Mouse (Mus musculus): ENCODE measurements around the gene Clec16a. TPM values are rescaled to one million over a fixed set of nuclear protein-coding genes. Genes with fewer than 3 reads are reported as not detected.

Gene Clec16a
- polyA plus RNA-seq, 1 experiment from 2014 or later, result 17.3 TPM

- ATAC-seq, result no peak
- 46% methylated on average over 6 of the region's 6 CpGs for WGBS (ENCODE audit: insufficient replicate concordance)
Observed at GRCm38 (mm10) chr16:10719971-10720370, 174.8 kb downstream of the Clec16a start.

GRCm38 (mm10) chr16:10722882-10723544 is 177.9 kb downstream of the Clec16a start:
- WGBS (ENCODE audit: insufficient replicate concordance), result 32% methylated on average over 1 of the region's 1 CpGs
- Histone ChIP-seq H3K9ac (no peak overlapping the region), H3K4me1 (0 out of 2 replicates have a peak, but pooled peaks cover 7% of the 10 kb centered on the region), H3K4me2 (no peak overlapping the region), H3K27me3 (replicated peaks) (peaks cover 5% of the 10 kb centered on the region; the same call in 1 of the 2 replicates), H3K4me3 (no peak overlapping the region), H3K36me3 (no peaks in the 10 kb centered on the region), H3K27ac (no peak overlapping the region), H3K9me3 (replicated peaks) (no peaks in the 10 kb centered on the region)
- ATAC-seq, result peak; percentile 30; the same call in 1 of the 2 replicates

More at GRCm38 (mm10) chr16:10719971-10720370, 174.8 kb downstream of the Clec16a start:
- no peaks in the 10 kb centered on the region for H3K9me3 ChIP-seq (replicated peaks)
- H3K36me3 ChIP-seq, result no peaks in the 10 kb centered on the region
- H3K27ac ChIP-seq, result no peak overlapping the region
- H3K4me2 ChIP-seq, result no peak overlapping the region
- H3K9ac ChIP-seq, result no peak overlapping the region
- H3K27me3 ChIP-seq (replicated peaks), result no peaks in the 10 kb centered on the region; the same call in 1 of the 2 replicates
- no peak overlapping the region for H3K4me3 ChIP-seq
- H3K4me1 ChIP-seq, result 0 out of 2 replicates have a peak, but pooled peaks cover 7% of the 10 kb centered on the region

- no peak overlapping the region for H3K27ac ChIP-seq
- no peaks in the 10 kb centered on the region for H3K36me3 ChIP-seq
- no peak overlapping the region for H3K9ac ChIP-seq
- WGBS (ENCODE audit: insufficient replicate concordance), result 52% methylated on average over 5 of the region's 5 CpGs
- no peak overlapping the region for H3K4me3 ChIP-seq
- peaks cover 5% of the 10 kb centered on the region; the same call in 1 of the 2 replicates for H3K27me3 ChIP-seq (replicated peaks)
- H3K4me2 ChIP-seq, result no peak overlapping the region
- H3K9me3 ChIP-seq (replicated peaks), result no peaks in the 10 kb centered on the region
- H3K4me1 ChIP-seq, result 0 out of 2 replicates have a peak, but pooled peaks cover 7% of the 10 kb centered on the region
- no peak for ATAC-seq
Observed at GRCm38 (mm10) chr16:10723816-10724647, 178.9 kb downstream of the Clec16a start.

GRCm38 (mm10) chr16:10725156-10725555 is 180.0 kb downstream of the Clec16a start:
- H3K9me3 ChIP-seq (replicated peaks), result no peaks in the 10 kb centered on the region
- H3K27ac ChIP-seq, result no peak overlapping the region
- 20% methylated on average over 2 of the region's 2 CpGs for WGBS (ENCODE audit: insufficient replicate concordance)

GRCm38 (mm10) chr16:10727630-10728029 is 182.5 kb downstream of the Clec16a start:
- no peaks in the 10 kb centered on the region for H3K9me3 ChIP-seq (replicated peaks)

More at GRCm38 (mm10) chr16:10725156-10725555, 180.0 kb downstream of the Clec16a start:
- H3K36me3 ChIP-seq, result no peaks in the 10 kb centered on the region
- peaks cover 5% of the 10 kb centered on the region; the same call in 1 of the 2 replicates for H3K27me3 ChIP-seq (replicated peaks)
- H3K4me3 ChIP-seq, result no peak overlapping the region
- H3K9ac ChIP-seq, result no peak overlapping the region
- H3K4me1 ChIP-seq, result 0 out of 2 replicates have a peak, but pooled peaks cover 7% of the 10 kb centered on the region
- no peak overlapping the region for H3K4me2 ChIP-seq
- ATAC-seq, result no peak

GRCm38 (mm10) chr16:10728886-10729285 is 183.7 kb downstream of the Clec16a start:
- H3K4me1 ChIP-seq, result peaks cover 20% of the 10 kb centered on the region
- no peaks in the 10 kb centered on the region for H3K9me3 ChIP-seq (replicated peaks)
- ATAC-seq, result no peak
- H3K9ac ChIP-seq, result no peak overlapping the region
- peaks cover 5% of the 10 kb centered on the region; the same call in 1 of the 2 replicates for H3K27me3 ChIP-seq (replicated peaks)
- 56% methylated on average over 3 of the region's 3 CpGs for WGBS (ENCODE audit: insufficient replicate concordance)
- H3K4me2 ChIP-seq, result no peak overlapping the region
- H3K36me3 ChIP-seq, result no peaks in the 10 kb centered on the region
- no peak overlapping the region for H3K4me3 ChIP-seq
- H3K27ac ChIP-seq, result no peak overlapping the region

More at GRCm38 (mm10) chr16:10727630-10728029, 182.5 kb downstream of the Clec16a start:
- H3K36me3 ChIP-seq, result no peaks in the 10 kb centered on the region
- H3K4me3 ChIP-seq, result no peak overlapping the region
- no peak for ATAC-seq
- no peak overlapping the region for H3K9ac ChIP-seq
- H3K4me2 ChIP-seq, result no peak overlapping the region
- H3K27me3 ChIP-seq (replicated peaks), result peaks cover 5% of the 10 kb centered on the region; the same call in 1 of the 2 replicates
- 62% methylated on average over 4 of the region's 4 CpGs for WGBS (ENCODE audit: insufficient replicate concordance)
- peaks cover 24% of the 10 kb centered on the region for H3K4me1 ChIP-seq
- no peak overlapping the region for H3K27ac ChIP-seq

GRCm38 (mm10) chr16:10730941-10731340 is 185.8 kb downstream of the Clec16a start:
- Histone ChIP-seq H3K4me2 (no peak overlapping the region), H3K27ac (no peak overlapping the region), H3K27me3 (replicated peaks) (peaks cover 5% of the 10 kb centered on the region; the same call in 1 of the 2 replicates), H3K36me3 (no peaks in the 10 kb centered on the region), H3K4me1 (peaks cover 20% of the 10 kb centered on the region), H3K4me3 (no peak overlapping the region), H3K9ac (no peak overlapping the region), H3K9me3 (replicated peaks) (no peaks in the 10 kb centered on the region)
- ATAC-seq, result no peak
- 46% methylated on average over 4 of the region's 4 CpGs for WGBS (ENCODE audit: insufficient replicate concordance)

GRCm38 (mm10) chr16:10731785-10732184 is 186.6 kb downstream of the Clec16a start:
- H3K9me3 ChIP-seq (replicated peaks), result no peaks in the 10 kb centered on the region
- H3K4me1 ChIP-seq, result peaks cover 26% of the 10 kb centered on the region
- H3K4me2 ChIP-seq, result peak overlapping the region; percentile 59
- WGBS (ENCODE audit: insufficient replicate concordance), result 57% methylated on average over 4 of the region's 4 CpGs
- peak overlapping the region; percentile 33; the same call in 1 of the 2 replicates for H3K9ac ChIP-seq
- H3K27me3 ChIP-seq (replicated peaks), result peaks cover 5% of the 10 kb centered on the region; the same call in 1 of the 2 replicates
- ATAC-seq, result peak; percentile 79
- H3K27ac ChIP-seq, result peak overlapping the region; percentile 15; the same call in 1 of the 2 replicates
- no peaks in the 10 kb centered on the region for H3K36me3 ChIP-seq
- H3K4me3 ChIP-seq, result 0 out of 2 replicates have a peak overlapping the region, but pooled peaks have one; percentile 3

GRCm38 (mm10) chr16:10732421-10732820 is 187.3 kb downstream of the Clec16a start:
- Histone ChIP-seq H3K36me3 (no peaks in the 10 kb centered on the region), H3K4me1 (peaks cover 31% of the 10 kb centered on the region), H3K9ac (0 out of 2 replicates have a peak overlapping the region, but pooled peaks have one; percentile 7), H3K4me3 (0 out of 2 replicates have a peak overlapping the region, but pooled peaks have one; percentile 3), H3K4me2 (peak overlapping the region; percentile 59), H3K27ac (peak overlapping the region; percentile 5; the same call in 1 of the 2 replicates), H3K9me3 (replicated peaks) (no peaks in the 10 kb centered on the region), H3K27me3 (replicated peaks) (peaks cover under 1% of the 10 kb centered on the region; the same call in 1 of the 2 replicates)
- WGBS (ENCODE audit: insufficient replicate concordance), result 24% methylated on average over 5 of the region's 5 CpGs
- ATAC-seq, result peak; percentile 92

GRCm38 (mm10) chr16:10735781-10736180 is 190.6 kb downstream of the Clec16a start:
- H3K9me3 ChIP-seq (replicated peaks), result no peaks in the 10 kb centered on the region
- no peak overlapping the region for H3K27ac ChIP-seq
- peaks cover 40% of the 10 kb centered on the region for H3K4me1 ChIP-seq
- 72% methylated on average over 2 of the region's 2 CpGs for WGBS (ENCODE audit: insufficient replicate concordance)
- H3K36me3 ChIP-seq, result no peaks in the 10 kb centered on the region
- H3K4me3 ChIP-seq, result no peak overlapping the region
- H3K4me2 ChIP-seq, result no peak overlapping the region
- peaks cover 15% of the 10 kb centered on the region for H3K27me3 ChIP-seq (replicated peaks)
- H3K9ac ChIP-seq, result no peak overlapping the region
- ATAC-seq, result no peak

GRCm38 (mm10) chr16:10736364-10736763 is 191.2 kb downstream of the Clec16a start:
- H3K4me1 ChIP-seq, result peaks cover 38% of the 10 kb centered on the region
- no peak overlapping the region for H3K4me2 ChIP-seq
- 45% methylated on average over 10 of the region's 10 CpGs for WGBS (ENCODE audit: insufficient replicate concordance)
- H3K4me3 ChIP-seq, result no peak overlapping the region
- ATAC-seq, result no peak
- no peak overlapping the region for H3K27ac ChIP-seq
- H3K9me3 ChIP-seq (replicated peaks), result no peaks in the 10 kb centered on the region
- H3K27me3 ChIP-seq (replicated peaks), result peaks cover 15% of the 10 kb centered on the region
- H3K36me3 ChIP-seq, result no peaks in the 10 kb centered on the region
- no peak overlapping the region for H3K9ac ChIP-seq

All from liver, embryonic 12.5 days (tissue).